Mouse (Mus musculus) spleen, postnatal 10 days (tissue): ENCODE results near the gene Enox1.

ENCODE experiments used
- DNase-seq, 2 experiments: peaks; one replicate each; pipeline ENCODE4 v3.0.0; 2021 to 2022; ENCODE audit warnings: low spot score in 2 of 2

Enox1 gene

DNA sequence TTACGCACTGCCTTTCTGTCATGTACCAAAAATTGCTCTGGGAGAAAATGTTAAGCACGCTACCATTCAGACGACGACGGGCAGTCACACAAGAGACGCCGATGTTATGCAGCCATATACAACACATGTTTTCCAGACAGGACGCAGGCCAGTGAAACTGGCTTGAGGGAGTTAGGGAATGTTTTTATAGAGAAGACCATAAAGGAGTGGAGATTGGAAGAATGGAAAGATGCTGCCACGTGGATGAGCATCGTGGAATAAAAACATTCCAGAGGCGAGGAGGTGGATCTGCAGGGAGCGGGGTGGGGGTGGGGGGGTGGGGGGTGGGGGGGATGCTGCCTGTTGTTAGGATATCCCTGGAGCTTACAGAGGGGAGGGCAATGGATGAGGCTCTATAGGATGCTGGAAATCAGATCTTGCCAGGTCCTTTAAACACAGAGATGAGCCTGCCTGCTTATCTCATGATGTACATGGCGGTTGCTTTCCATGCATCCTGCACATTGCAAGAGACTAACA is 116.4 kb downstream of the Enox1 start:
- DNase-seq: no peak

GRCm38 (mm10) chr14:77273721-77274120 is 117.2 kb downstream of the Enox1 start:
- DNase-seq: no peak

DNA sequence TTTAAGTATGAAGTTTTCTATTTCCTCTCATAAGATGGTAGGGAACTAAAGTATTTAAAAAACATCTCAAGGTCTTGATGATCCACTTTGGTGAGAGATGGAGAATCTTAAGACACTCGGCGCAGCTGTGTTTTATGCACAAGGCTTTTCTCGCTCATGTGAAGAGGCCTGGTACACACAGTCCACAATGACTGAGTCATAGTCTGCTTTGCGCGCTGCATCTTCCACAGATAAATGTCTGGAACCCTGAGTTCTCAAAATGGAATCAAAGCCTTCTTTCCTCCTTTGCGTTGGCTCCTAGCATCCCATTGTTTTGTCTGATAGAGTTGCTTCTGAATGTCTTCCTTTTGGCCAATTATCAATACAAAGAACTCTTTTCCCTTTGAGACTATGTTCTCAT is 119.0 kb downstream of the Enox1 start:
- DNase-seq: no peak

DNA sequence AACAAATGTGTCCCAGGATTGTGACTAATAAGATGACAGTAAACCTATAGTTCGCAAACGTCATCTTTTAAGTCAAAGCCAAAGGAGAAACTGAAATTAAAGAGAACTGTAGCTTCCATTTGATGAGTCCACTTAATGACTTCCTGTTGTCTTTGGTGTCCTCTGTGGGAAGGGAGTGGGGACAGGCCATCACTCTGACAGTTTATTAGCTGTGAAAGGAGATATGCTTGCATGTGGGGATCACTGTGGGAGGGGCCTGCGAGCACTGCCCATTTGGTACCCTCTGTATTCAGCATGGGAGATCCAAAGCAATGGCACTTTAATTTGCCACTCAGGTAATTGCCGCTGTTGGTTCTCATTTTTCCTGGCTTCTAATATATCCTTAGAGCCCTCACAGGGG is 122.6 kb downstream of the Enox1 start:
- no peak for DNase-seq

GRCm38 (mm10) chr14:77280454-77280853 is 123.9 kb downstream of the Enox1 start:
- DNase-seq: no peak

DNA sequence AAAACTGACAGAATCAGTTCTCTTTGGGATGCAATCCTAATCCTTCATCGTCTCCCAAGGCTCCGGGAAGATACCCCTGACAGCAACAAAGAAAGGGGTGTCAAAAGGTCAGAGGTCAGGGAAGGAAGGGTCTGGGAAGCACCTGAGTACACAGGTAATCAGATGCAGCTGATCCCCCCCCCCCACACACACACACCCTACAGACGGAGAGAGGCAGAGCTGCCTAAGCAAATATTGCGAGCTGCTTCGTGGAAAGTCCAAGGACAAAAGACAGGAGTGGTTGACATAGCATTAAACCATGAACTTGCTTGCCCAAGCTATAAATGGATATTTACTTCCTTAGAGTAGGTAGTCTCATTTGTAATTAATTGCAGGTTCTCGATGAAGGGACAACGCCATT is 124.3 kb downstream of the Enox1 start:
- DNase-seq: no peak

DNA sequence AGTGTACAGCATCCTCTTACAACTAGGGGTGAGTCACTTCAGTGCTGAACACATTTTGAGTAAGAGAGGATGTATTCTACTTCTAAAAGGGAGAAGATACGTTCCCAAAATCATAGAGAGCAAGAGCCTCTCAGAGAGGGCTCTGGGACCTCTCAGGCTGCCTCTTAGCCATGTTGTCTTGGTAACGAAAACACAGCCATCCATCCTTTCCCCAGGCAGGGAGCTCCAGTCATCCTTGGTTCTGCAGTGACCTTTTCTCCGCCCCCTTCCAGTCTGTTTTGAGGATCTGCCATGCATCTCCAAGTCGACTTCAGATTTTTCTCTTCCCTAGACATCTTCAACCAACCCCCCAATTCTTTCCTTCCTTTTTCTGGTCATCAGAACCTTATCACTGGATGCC is 127.4 kb downstream of the Enox1 start:
- DNase-seq: no peak

GRCm38 (mm10) chr14:77285453-77285852 is 128.9 kb downstream of the Enox1 start:
- no peak for DNase-seq

- no peak for DNase-seq
Observed at GRCm38 (mm10) chr14:77291756-77292155, 135.2 kb downstream of the Enox1 start.

DNA sequence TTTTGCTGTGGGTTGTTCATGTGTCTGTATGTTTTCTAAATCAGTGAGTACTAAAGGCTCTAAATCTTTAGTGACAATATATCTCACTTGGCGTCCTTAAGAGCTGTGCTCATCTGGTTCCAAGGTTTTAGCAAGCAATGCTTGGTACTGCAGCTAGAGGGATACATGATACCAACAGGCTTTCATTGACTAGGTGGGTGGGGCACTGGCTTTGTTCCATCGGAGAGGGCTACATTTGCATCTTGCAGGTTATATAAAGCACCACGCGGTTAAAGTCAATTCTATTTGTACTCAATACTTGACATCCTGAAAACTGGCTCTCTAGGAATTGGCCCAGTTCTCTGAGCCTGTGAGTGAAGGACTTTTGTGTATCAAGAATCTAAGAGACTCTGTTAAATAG is 140.5 kb downstream of the Enox1 start:
- no peak for DNase-seq

GRCm38 (mm10) chr14:77298327-77298726 is 141.8 kb downstream of the Enox1 start:
- no peak for DNase-seq

DNA sequence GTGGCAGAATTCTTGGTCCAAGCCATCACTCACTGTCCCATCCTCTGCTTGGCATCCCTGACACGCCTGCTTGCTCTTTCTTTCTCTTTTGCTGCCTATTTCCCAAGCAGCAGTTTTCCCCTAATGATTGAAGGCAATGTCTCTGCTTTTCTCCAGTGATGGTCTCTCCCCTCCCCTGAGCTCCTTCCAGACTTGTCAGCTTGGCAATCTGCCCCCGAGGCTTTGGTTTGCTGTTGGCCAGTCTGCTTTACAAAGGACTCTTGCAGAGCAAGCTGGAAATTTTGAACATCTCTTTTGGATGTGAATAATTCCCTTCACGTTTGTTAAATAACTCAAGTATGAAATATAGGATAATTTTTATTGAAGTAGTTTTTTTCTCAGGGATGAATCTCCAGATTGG is 153.0 kb downstream of the Enox1 start:
- DNase-seq: no peak

DNA sequence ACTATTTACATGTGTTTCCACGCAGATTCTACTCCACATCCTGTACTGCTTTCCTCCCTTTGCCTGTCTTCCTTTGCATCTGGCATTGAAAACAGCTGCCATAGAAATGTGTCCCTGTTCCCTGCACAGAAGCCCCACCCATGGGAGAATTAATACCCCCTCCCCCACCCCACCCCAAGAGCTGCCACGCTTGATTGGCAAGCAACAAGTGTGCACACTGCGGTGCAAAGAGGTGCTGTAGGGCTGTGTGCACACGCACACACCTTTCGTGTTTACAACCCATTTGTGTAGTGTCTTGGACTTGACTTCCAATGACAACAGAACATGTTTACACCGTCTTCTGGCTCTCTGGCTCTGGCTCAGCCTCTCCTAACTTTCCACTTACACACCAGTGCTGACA is 154.9 kb downstream of the Enox1 start:
- DNase-seq: no peak

- no peak for DNase-seq
Observed at GRCm38 (mm10) chr14:77319396-77319795, 162.8 kb downstream of the Enox1 start.

DNA sequence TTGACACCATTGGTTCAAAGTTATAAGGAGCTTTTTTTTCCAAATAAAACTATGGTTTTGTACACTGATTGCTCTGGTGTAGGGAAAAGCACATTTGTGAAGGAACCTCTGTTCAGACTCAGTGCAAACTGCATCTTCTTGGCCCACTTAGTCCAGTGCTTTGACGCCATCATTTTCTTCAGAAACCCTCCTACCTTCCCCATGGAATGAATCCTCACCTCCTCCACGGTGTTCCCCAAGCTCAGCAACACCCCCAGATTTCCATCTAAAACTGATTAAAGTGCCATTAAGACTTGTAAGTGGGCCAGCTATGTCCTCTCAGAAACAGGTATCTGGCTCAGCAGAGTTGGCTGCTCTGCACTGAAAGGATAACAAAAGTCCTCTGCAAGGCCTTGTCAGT is 167.8 kb downstream of the Enox1 start:
- no peak for DNase-seq

- no peak for DNase-seq
Observed at GRCm38 (mm10) chr14:77327693-77328092, 171.1 kb downstream of the Enox1 start.

- DNase-seq: no peak
Observed at GRCm38 (mm10) chr14:77329791-77330190, 173.2 kb downstream of the Enox1 start.

DNA sequence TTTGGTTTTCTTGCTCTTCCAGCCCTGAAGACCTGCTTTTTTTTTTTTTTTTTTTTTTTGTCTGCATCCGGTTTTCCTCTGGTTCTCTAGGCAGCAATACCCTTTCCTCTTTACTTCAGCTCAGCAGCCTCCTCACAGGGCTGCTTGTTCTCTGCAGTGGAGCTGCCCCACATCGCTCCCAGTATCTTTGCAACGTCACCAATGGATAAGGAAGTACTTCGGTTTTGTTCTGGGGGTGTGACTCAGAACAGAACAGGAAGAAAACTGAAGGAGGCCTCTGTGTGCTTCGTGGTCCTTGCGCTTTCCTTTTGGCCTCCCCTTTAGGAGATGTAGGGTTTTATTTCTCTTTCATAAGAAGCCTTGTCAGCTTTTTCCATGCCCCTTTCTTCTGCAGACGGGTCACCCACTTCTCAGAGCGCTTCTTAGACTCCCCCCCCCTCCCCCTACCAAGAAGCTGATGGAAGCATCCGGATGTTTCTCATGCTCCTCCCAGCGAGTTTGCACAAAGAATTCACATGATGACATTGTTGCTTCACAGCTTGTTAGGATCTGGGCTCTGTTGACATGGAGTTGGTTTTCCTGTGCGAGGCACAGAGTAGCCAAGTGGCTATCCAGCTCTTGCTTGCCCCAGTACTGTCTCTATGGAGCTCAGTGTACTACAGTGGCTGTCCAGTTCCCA is 187.2 kb downstream of the Enox1 start:
- no peak for DNase-seq

DNA sequence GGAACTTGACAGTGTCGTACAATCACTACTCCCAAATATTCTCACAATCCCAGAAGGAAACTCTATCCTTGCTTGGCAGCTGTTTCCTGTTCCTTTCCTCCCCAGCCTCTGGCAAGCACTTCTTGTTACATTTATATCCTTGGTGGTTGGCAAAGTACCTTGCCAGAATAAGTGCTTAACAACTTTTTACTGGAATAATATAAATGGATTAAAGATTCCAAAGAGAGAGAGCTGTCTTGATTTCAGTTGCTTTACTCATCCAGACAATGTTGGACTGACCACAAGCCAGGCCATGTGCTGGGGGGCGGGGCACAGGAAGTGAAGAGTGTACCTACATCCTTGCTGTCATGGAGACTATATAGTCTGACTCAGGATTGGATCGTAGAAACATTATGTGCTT is 189.7 kb downstream of the Enox1 start:
- no peak for DNase-seq

DNA sequence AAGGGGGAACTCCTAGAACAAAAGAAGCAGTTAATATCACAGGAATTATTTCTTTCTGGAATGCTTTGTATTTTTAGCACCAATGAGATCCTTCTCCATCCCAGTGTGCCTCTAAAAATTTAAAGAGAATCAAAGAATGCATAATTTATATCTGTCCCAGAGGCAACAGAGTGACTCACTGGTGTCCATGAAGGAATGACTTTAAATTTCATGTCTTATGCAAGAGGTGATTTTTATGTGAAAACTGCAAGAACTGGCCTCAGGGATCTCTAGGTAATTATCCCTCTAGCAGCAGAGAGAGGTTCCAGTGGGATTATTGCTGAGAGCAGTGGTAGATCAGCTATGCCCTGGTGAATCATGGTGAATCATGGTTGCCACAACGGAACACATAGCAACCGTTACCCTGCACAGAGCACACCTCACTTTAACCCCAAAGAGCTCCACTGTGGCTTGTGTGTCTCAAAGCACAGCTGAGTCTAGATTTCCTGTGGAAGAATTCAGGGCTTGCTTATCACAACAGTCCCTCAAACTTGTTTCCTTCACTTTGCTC is 195.3 kb downstream of the Enox1 start:
- DNase-seq: no peak

GRCm38 (mm10) chr14:77362662-77363061 is 206.1 kb downstream of the Enox1 start:
- DNase-seq: no peak

DNA sequence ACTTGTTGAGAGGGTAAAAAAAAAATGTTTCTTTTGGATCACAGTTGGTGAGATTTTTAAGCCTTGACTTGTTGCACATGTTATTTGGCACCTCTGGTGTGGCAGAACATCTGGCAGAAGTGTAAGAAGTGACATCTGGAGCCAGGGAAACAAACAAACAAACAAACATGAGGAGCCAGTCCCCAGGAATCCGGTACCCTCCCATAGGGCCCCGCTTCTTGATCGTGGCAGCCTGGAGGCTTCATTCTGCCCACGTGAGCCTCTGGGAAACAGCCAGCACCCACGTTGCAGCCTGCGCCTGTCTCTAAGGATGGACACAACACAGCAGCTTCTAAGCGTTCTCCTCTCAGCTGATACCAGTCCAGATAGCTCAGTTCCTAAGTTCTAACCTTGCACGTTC is 211.8 kb downstream of the Enox1 start:
- DNase-seq: no peak

- DNase-seq: no peak
Observed at GRCm38 (mm10) chr14:77369070-77369469, 212.5 kb downstream of the Enox1 start.

DNA sequence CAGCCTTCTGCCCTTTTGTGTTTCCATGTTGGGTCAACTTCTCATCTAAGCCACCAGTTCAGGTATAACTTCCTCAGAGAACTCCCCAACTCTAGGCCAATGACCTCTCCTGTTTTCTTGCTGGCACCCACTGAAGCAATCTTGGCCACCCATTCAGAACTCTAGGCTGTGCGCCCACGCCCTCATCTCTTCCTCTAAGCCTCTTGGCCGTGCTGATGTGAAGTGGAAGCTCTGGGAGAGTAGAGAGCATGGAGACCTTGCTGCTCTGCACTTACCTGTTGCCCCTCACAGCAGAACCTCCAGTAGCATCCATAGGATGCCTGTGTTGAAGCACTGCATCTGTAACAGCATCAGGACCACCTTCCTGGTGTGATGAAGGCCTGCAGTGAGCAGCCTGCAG is 214.0 kb downstream of the Enox1 start:
- no peak for DNase-seq
